ENCODE assay signal across 9 mouse cellular contexts in the genomic region with DNA sequence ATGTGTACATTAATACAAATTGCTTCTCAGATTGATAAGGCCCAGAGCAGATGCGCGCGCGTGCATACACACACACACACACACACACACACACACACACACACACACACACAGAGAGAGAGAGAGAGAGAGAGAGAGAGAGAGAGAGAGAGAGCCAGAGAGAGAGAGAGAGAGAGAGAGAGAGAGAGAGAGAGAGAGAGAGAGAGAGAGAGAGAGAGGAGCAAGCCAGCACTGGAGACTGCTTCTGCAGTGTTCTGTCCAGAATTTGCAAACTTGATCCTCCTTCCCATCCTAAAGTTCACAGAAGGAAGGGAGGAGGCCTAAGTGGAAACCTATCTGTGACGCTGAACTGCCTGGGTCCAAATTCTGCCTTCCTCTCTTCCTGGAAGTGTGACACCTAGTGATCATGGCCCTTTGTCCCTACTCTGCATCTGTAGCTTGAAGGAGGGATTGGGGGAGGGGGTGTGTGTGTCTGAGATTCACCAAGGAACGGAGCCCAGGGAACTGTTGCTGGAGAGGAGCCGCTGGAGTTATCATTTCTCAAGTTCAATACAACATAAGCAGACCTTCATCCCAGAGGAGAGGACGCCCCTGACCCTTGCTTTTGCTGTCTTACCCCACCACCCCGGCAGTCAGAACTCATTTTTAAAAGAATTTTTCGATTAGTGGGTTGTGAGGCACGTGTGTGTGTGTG. TPM values are rescaled to one million over a fixed set of nuclear protein-coding genes. Genes with fewer than 3 reads are reported as not detected.
DNase-seq lines count a peak whose midpoint lies in the region; ATAC-seq and TF ChIP-seq lines count a peak whose summit lies in the region.
"Had no signal": no experiment of that assay in that cellular context is flagged by ENCODE, and none has a peak within 500 bp of the region (broad histone marks: within the 10 kb centered on the region; RNA-seq: fewer than 3 reads in every experiment).

No protein-coding gene starts in this region.

- no peak for TF ChIP-seq EP300 in liver, embryonic 14.5 days (IDR thresholded peaks at IDR 0.05; ENCODE audit: low read depth)

- no peaks in the 10 kb centered on the region for H3K27me3 ChIP-seq in heart, embryonic 15.5 days
- H3K27me3 ChIP-seq in forebrain, embryonic 11.5 days (ENCODE audit: control insufficient read depth, insufficient read depth, low read length): no peaks in the 10 kb centered on the region
- H3K27me3 ChIP-seq in liver, embryonic 14.5 days (ENCODE audit: control insufficient read depth, insufficient read depth, low read length): no peaks in the 10 kb centered on the region

- H3K4me2 ChIP-seq in heart, embryonic 15.5 days: peak overlapping the region; percentile 84
- H3K4me2 ChIP-seq in forebrain, embryonic 11.5 days (ENCODE audit: low read depth, low read length, severe bottlenecking): peak overlapping the region; percentile 84
- H3K4me2 ChIP-seq in liver, embryonic 14.5 days (ENCODE audit: low read depth): peak overlapping the region; percentile 81

- H3K9me3 ChIP-seq in heart, embryonic 15.5 days (replicated peaks): no peaks in the 10 kb centered on the region
- H3K9me3 ChIP-seq in ES-E14 (ENCODE audit: control insufficient read depth, insufficient read depth, low read depth, low read length): no peaks in the 10 kb centered on the region
- H3K9me3 ChIP-seq in forebrain, embryonic 11.5 days (ENCODE audit: control insufficient read depth, low read length): no peaks in the 10 kb centered on the region
- no peaks in the 10 kb centered on the region for H3K9me3 ChIP-seq in liver, embryonic 14.5 days (ENCODE audit: control insufficient read depth, low read length)

- TF ChIP-seq CTCF in liver, embryonic 14.5 days (IDR thresholded peaks at IDR 0.05; ENCODE audit: low read depth): no peak

- H3K27ac ChIP-seq in heart, embryonic 15.5 days: peak overlapping the region; percentile 88
- no peak overlapping the region; the same call in 1 of the 2 replicates for H3K27ac ChIP-seq in ES-E14 (ENCODE audit: insufficient read depth, low read depth, low read length, poor library complexity, severe bottlenecking)
- H3K27ac ChIP-seq in forebrain, embryonic 11.5 days (ENCODE audit: low read depth, low read length): no peak overlapping the region; the same call in 1 of the 2 replicates
- H3K27ac ChIP-seq in liver, embryonic 14.5 days: no peak overlapping the region

- H3K4me3 ChIP-seq in heart, embryonic 15.5 days: peak overlapping the region; percentile 78
- H3K4me3 ChIP-seq in ES-E14 (ENCODE audit: insufficient read depth in 1 of 2, low read depth in 1 of 2, low read length in 2 of 2, poor library complexity in 1 of 2, severe bottlenecking in 1 of 2): peak overlapping the region; percentile 67 to 94
- peak overlapping the region; percentile 71 for H3K4me3 ChIP-seq in forebrain, embryonic 11.5 days (ENCODE audit: low read depth, low read length)
- no peak overlapping the region; a peak in 1 of 4 replicates for H3K4me3 ChIP-seq in liver, embryonic 14.5 days (ENCODE audit: insufficient read depth in 1 of 2, low read depth in 2 of 2, low read length in 2 of 2)

- WGBS in heart, embryonic 15.5 days: 5% methylated on average over 7 of the region's 11 CpGs
- 40% methylated on average over 11 of the region's 11 CpGs for WGBS in forebrain, embryonic 11.5 days
- 42% methylated on average over 11 of the region's 11 CpGs for WGBS in liver, embryonic 14.5 days (ENCODE audit: insufficient replicate concordance)

- H3K9ac ChIP-seq in heart, embryonic 15.5 days: peak overlapping the region; percentile 70; the same call in 1 of the 2 replicates
- H3K9ac ChIP-seq in ES-E14 (ENCODE audit: insufficient read depth, low read depth, low read length, poor library complexity, severe bottlenecking): peak overlapping the region; percentile 51; the same call in 1 of the 2 replicates
- H3K9ac ChIP-seq in forebrain, embryonic 11.5 days (ENCODE audit: low read length): peak overlapping the region; percentile 76; the same call in 1 of the 2 replicates
- no peak overlapping the region for H3K9ac ChIP-seq in liver, embryonic 14.5 days (replicated peaks)

- no peaks in the 10 kb centered on the region for H3K36me3 ChIP-seq in heart, embryonic 15.5 days
- no peaks in the 10 kb centered on the region for H3K36me3 ChIP-seq in ES-E14 (ENCODE audit: control insufficient read depth, insufficient read depth, low read length, poor library complexity, severe bottlenecking)
- H3K36me3 ChIP-seq in forebrain, embryonic 11.5 days (ENCODE audit: control insufficient read depth, insufficient read depth, low read length): no peaks in the 10 kb centered on the region
- H3K36me3 ChIP-seq in liver, embryonic 14.5 days (replicated peaks; ENCODE audit: control insufficient read depth, insufficient read depth, low read depth): no peaks in the 10 kb centered on the region

- no peak for DNase-seq in heart, adult 8-10 months (ENCODE audit: low spot score)
- no peak for DNase-seq in ES-E14 (ENCODE audit: low read depth, low spot score)
- DNase-seq in forebrain, embryonic 11.5 days (ENCODE audit: low spot score): no peak
- no peak for DNase-seq in liver, embryonic 14.5 days (ENCODE audit: low read depth in 3 of 3, low spot score in 3 of 3)
- no peak for DNase-seq in c-Kit-positive CD71-positive TER-119-positive erythroid progenitor cells, embryonic 14.5 days (ENCODE audit: low spot score)
- no peak for DNase-seq in thymus, postnatal 4 days

- ATAC-seq in heart, embryonic 15.5 days (replicated peaks; ENCODE audit: insufficient number of reproducible peaks, insufficient read depth, low FRiP score, low read depth): no peak
- peak; percentile 28 for ATAC-seq in forebrain, embryonic 11.5 days (replicated peaks; ENCODE audit: low FRiP score)
- no peak for ATAC-seq in liver, embryonic 14.5 days (ENCODE audit: insufficient read depth)
- ATAC-seq in erythroid progenitor cell, adult 5-6 weeks (replicated peaks; ENCODE audit: low FRiP score, poor library complexity, severe bottlenecking): no peak

- H3K4me1 ChIP-seq in heart, embryonic 15.5 days (replicated peaks): peaks cover 18% of the 10 kb centered on the region
- peaks cover 0 to 5% of the 10 kb centered on the region in 2 experiments; a peak in 1 of 4 replicates for H3K4me1 ChIP-seq in ES-E14 (ENCODE audit: control insufficient read depth in 2 of 2, insufficient read depth in 2 of 2, low read length in 2 of 2, poor library complexity in 1 of 2)
- H3K4me1 ChIP-seq in forebrain, embryonic 11.5 days (replicated peaks; ENCODE audit: control insufficient read depth, insufficient read depth, low read length): no peaks in the 10 kb centered on the region; the same call in 1 of the 2 replicates
- H3K4me1 ChIP-seq in liver, embryonic 14.5 days (replicated peaks; ENCODE audit: control insufficient read depth in 2 of 2, insufficient read depth in 2 of 2, low read length in 1 of 2): no peaks in the 10 kb centered on the region

- in situ Hi-C loops in ES-E14 (cut with MboI; ENCODE audit: low sequenced_read_pairs in 2 of 2, unreplicated experiment in 2 of 2): no loop called here

TF ChIP-seq in ES-E14, 5 proteins besides CTCF, POLR2A, EP300 and RAD21:
- TF ChIP-seq MAFK (IDR thresholded peaks at IDR 0.05; ENCODE audit: insufficient read depth, low read depth, low read length) (no peak), ZNF384 (IDR thresholded peaks at IDR 0.05; ENCODE audit: low read depth, low read length) (no peak), ZC3H11A (IDR thresholded peaks at IDR 0.05; ENCODE audit: borderline replicate concordance, low read depth, low read length) (no peak), HCFC1 (IDR thresholded peaks at IDR 0.05; ENCODE audit: borderline replicate concordance, insufficient read depth, low read length) (no peak), CHD2 (IDR thresholded peaks at IDR 0.05; ENCODE audit: low read depth, low read length) (no peak)

RNA-seq across cellular contexts. Expression of a gene that starts 7.2 kb away (rescaled TPM):
- polyA plus RNA-seq in heart, embryonic 15.5 days (2015; fragmentation: Nextera tagmentation; extraction: Ambion mirVana): 53.7 and 56.1 TPM in 2 replicates
- total RNA-seq in heart, adult 8-10 months (2022): 10 to 100 TPM; 20.4 to 25.1 (median 23.8) TPM
- total RNA-seq in ES-E14 (2012; rRNA removed): 5.7 and 6.7 TPM in 2 replicates
- polyA plus RNA-seq in forebrain, embryonic 11.5 days (2014; fragmentation: Nextera tagmentation; extraction: Ambion mirVana): 31.1 and 34.1 TPM in 2 replicates
- polyA plus RNA-seq in liver, embryonic 14.5 days (2012; rRNA removed): 0.89 and 1.1 TPM in 2 replicates
- polyA plus RNA-seq in liver, embryonic 14.5 days (2014; fragmentation: Nextera tagmentation; extraction: Ambion mirVana): 1.2 TPM in 2 replicates
- total RNA-seq in erythroid progenitor cell, adult 5-6 weeks (2015; ENCODE audit: low replicate concordance): not detected in 2 replicates
- total RNA-seq in erythroid progenitor cell, adult 5-6 weeks (2017; ENCODE audit: low replicate concordance): 1.5 TPM in 1 of 2 replicates, not detected in the other

RNA-seq across cellular contexts. Expression of a gene that starts 34.3 kb away (rescaled TPM):
- not detected in 2 replicates for polyA plus RNA-seq in heart, embryonic 15.5 days (2015; fragmentation: Nextera tagmentation; extraction: Ambion mirVana)
- total RNA-seq in heart, adult 8-10 months (2022): not detected
- total RNA-seq in ES-E14 (2012; rRNA removed): 0.71 and 1.1 TPM in 2 replicates
- not detected in 2 replicates for polyA plus RNA-seq in forebrain, embryonic 11.5 days (2014; fragmentation: Nextera tagmentation; extraction: Ambion mirVana)
- not detected in 2 replicates for polyA plus RNA-seq in liver, embryonic 14.5 days (2012; rRNA removed)
- not detected in 2 replicates for polyA plus RNA-seq in liver, embryonic 14.5 days (2014; fragmentation: Nextera tagmentation; extraction: Ambion mirVana)
- total RNA-seq in erythroid progenitor cell, adult 5-6 weeks (2015; ENCODE audit: low replicate concordance): not detected in 2 replicates
- total RNA-seq in erythroid progenitor cell, adult 5-6 weeks (2017; ENCODE audit: low replicate concordance): not detected in 2 replicates
- total RNA-seq: neutrophil, adult 5-6 weeks had no signal

Comparison
In these comparisons a context has a peak if more than half of its experiments do, and no peak if none do; other contexts are left out.
1. H3K4me3 ChIP-seq: peak in heart, embryonic 15.5 days (single experiment), ES-E14 (2 of 2) and forebrain, embryonic 11.5 days (single experiment); none in liver, embryonic 14.5 days (0 of 2).
2. Peak in every context shown above with its lines, with median percentiles within 50 percentile points of each other: H3K4me2 ChIP-seq.